Mouse (Mus musculus) kidney, adult 2 months (tissue): ENCODE data around the gene Ccdc6.

Source experiments
- CTCF ChIP-seq: fragments of 200-500 bp; conservative IDR thresholded peaks from 2 replicates; pipeline ENCODE4 v1.5.1; 2011; ENCODE audit warnings: low read depth, mild to moderate bottlenecking, control low read depth, low read length, moderate library complexity, mixed read lengths; ENCODE audit not compliant: insufficient read depth, insufficient read length
- POLR2A ChIP-seq: fragments of 200-500 bp; IDR thresholded peaks from one replicate; pipeline ENCODE4 v1.6.1; 2011; ENCODE audit warnings: low read depth, low read length, control low read depth

DNA sequence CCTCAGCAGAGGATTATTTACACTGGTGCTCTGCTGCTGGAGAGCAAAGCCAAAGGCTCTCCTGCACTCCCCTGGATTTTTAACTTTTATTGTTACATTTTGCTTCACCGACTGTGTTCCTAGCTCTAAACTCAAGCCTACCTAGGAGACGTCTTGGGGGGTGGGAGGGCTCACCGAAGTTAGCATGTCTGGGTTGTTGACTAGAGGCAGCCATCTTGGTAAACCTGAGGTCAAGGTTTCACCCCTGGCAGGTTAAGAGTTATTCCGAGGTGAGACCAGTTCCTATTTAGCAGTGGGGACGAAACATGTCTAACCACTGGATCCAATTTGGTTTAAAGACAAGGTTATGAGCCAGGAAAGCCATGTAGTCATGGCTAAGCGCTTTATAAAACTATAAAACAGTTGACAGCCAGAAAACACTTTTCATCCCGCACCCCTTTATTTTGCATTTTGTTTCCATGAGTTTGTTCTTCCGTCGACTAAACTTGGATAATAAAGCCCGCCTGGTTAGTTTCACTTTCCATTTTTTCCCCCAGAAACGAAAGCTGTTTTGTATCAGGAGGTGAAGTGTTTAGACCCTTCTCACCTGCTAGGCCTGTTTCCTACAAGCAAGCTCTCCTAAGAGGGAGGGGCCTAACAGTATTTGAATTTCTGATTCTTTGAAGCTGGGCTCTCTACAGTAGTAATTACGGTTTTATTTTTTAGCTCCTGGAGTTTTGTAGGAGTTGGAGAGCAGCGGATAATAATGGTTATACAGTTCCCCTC lies 1.2 kb upstream of the Ccdc6 start:
- TF ChIP-seq POLR2A, result no peak
- no peak for TF ChIP-seq CTCF
